Mouse (Mus musculus): ENCODE results near the gene 1700028K03Rik. TPM values are rescaled to one million over a fixed set of nuclear protein-coding genes. Genes with fewer than 3 reads are reported as not detected.

The 1700028K03Rik gene
- 0.09 TPM in 1 of 4 replicates, not detected in the others for total RNA-seq (2023; ENCODE audit: inconsistent age)

DNA sequence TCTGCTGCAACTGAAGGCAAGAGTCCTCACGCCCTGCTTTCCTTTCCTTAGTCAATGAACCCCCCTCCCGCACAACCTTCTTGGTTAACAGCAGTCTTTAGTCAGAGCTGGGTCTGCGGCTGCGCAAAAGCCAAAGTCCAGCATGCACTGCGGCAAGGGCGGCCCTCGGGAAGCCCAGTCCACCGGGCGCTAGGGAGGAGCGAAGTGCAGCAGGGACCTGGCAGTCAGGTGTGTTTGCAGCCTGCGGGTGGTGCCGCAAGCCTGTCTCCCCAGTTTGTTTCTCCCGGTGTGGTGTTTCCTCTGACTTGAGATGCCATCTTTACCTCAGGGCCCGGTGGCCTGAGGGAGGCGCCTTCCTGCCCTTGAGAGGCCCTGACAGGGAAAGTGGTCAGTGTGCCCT is at the start of gene 1700028K03Rik:
TSS of gene 1700028K03Rik (plus strand) at position 129 of the 400 bp plus-strand sequence.

DNA sequence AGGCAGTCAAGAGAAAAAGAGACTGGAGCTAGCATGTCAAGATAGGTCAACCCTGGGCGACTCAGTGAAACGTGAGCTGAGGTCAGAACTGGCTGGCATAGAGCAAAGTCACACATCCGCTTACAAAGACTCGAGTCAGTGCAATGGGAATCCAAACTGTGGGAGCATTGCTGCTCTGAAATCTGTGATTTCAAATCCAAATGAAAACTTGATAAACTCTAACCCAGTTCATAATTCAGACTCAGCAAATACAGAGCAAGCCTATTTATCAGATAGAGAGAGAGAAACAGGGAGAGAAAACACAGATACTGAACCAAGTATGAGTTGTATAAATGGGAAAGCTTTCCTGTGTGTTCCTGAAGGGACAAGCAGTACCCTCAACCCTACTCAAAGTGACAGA is 27.2 kb upstream of the 1700028K03Rik start, which contains the start of gene Gm42669:
TSS of gene Gm42669 (plus strand) at position 301 of the 400 bp plus-strand sequence.

DNA sequence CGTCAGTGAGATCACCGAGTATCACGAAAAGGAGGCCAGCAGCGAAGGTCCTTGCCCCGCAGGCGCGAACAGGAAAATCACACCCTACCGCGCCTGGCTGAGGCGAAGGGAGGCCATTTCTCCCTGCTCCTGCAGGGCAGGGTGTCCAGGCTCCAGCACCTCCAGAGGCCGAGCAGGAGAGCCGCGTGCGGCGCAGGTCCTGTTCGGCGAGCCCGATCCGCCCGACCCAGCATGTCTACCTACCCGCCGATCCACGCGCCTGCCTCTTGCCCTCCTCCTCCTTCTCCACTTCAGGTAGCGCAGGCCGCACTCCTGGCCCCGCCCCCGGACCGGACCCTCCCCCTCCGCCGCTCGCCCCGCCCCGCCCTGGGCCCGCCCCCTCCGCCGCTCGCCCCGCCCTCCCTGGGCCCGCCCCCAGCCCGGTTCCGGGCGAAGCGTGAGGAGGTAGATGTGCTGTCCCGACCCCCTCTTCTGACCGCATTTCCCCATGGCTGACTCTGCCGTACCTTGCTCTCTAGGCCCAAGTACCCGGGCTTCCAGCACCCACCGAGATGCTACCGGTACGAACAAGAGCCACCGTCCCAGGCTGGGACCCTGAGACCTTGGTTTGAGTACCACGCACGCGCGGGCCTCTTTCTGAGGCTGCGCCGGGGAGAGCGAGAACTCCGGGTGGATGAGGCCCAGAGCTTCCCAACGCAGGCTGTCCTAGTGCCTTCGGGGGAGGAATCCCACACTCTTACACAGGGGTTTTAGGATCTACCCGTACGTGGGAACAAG is 63.0 kb downstream of the 1700028K03Rik start, which contains the start of the genes Rpap2 and Glmn:
TSS of gene Rpap2 (plus strand) at position 73 of the 777 bp plus-strand sequence.
TSS of gene Glmn (minus strand) at position 588 of the 777 bp plus-strand sequence.

Other genes starting within 250 kb of the 1700028K03Rik start
- 0.38 to 0.54 TPM (median 0.47 TPM) in 4 replicates for gene Tgfbr3, start 245.1 kb upstream of the 1700028K03Rik start, total RNA-seq (2023; ENCODE audit: inconsistent age)
- 0.51 to 1.3 TPM (median 0.65 TPM) in 4 replicates for gene Brdt, start 203.6 kb upstream of the 1700028K03Rik start, total RNA-seq (2023; ENCODE audit: inconsistent age)
- not detected in 4 replicates for gene Ephx4, start 132.0 kb upstream of the 1700028K03Rik start, total RNA-seq (2023; ENCODE audit: inconsistent age)
- not detected in 4 replicates for gene Lpcat2b, start 103.2 kb upstream of the 1700028K03Rik start, total RNA-seq (2023; ENCODE audit: inconsistent age)
- 13.8 to 17.9 TPM (median 16.0 TPM) in 4 replicates for gene Btbd8, start 96.7 kb upstream of the 1700028K03Rik start, total RNA-seq (2023; ENCODE audit: inconsistent age)
- 0.32 TPM in 1 of 4 replicates, not detected in the others for gene Gm42669, start 27.1 kb upstream of the 1700028K03Rik start, total RNA-seq (2023; ENCODE audit: inconsistent age)
- gene Rpap2, start 62.7 kb downstream of the 1700028K03Rik start, total RNA-seq (2023; ENCODE audit: inconsistent age): 15.3 to 21.4 TPM (median 19.4 TPM) in 4 replicates
- gene Glmn, start 63.2 kb downstream of the 1700028K03Rik start, total RNA-seq (2023; ENCODE audit: inconsistent age): 9.7 to 16.9 TPM (median 13.4 TPM) in 4 replicates
- gene Gfi1, start 191.3 kb downstream of the 1700028K03Rik start, total RNA-seq (2023; ENCODE audit: inconsistent age): 45.2 to 50.2 TPM (median 47.1 TPM) in 4 replicates